Comparison of ENCODE assay signal across 9 mouse cellular contexts in genomic region chr2:30725186-30725585, GRCm38 (mm10).
DNase-seq lines count a peak whose midpoint lies in the region; ATAC-seq and TF ChIP-seq lines count a peak whose summit lies in the region.
"Had no signal": no experiment of that assay in that cellular context is flagged by ENCODE, and none has a peak within 500 bp of the region (broad histone marks: within the 10 kb centered on the region; RNA-seq: fewer than 3 reads in every experiment).

No protein-coding gene starts in this region.

- no peaks in the 10 kb centered on the region for H3K27me3 ChIP-seq in ES-Bruce4 (ENCODE audit: control insufficient read depth, insufficient read depth, low read length, poor library complexity, severe bottlenecking)
- no peaks in the 10 kb centered on the region for H3K27me3 ChIP-seq in hindbrain, embryonic 13.5 days
- H3K27me3 ChIP-seq in limb, embryonic 14.5 days (ENCODE audit: control insufficient read depth, insufficient read depth, low read length), result no peaks in the 10 kb centered on the region

- H3K27ac ChIP-seq in ES-Bruce4 (ENCODE audit: insufficient read depth, low read length), result no peak overlapping the region
- peak overlapping the region; percentile 100 for H3K27ac ChIP-seq in hindbrain, embryonic 13.5 days
- H3K27ac ChIP-seq in limb, embryonic 14.5 days (replicated peaks; ENCODE audit: low read depth, low read length), result 0 out of 2 replicates have a peak overlapping the region, but pooled peaks have one; percentile 33

- H3K4me2 ChIP-seq in hindbrain, embryonic 13.5 days, result peak overlapping the region; percentile 42
- H3K4me2 ChIP-seq in limb, embryonic 14.5 days (replicated peaks; ENCODE audit: low read depth, low read length, severe bottlenecking), result peak overlapping the region; percentile 28

- DNase-seq in adrenal gland, postnatal 14 days, result peak; percentile 64
- DNase-seq in adrenal gland, postnatal 4 days (ENCODE audit: low spot score in 2 of 2), result no peak
- DNase-seq in limb, embryonic 14.5 days (ENCODE audit: low spot score), result no peak
- DNase-seq in frontal cortex, postnatal 14 days (ENCODE audit: low spot score in 2 of 2), result no peak
- DNase-seq in right cerebral cortex, postnatal 25 days, result no peak
- no peak for DNase-seq in T-cell, adult 2 months (ENCODE audit: low spot score)

- no peak for ATAC-seq in hindbrain, embryonic 13.5 days (ENCODE audit: low FRiP score)
- no peak for ATAC-seq in limb, embryonic 14.5 days (ENCODE audit: low FRiP score, low read depth)

- H3K9me3 ChIP-seq in ES-Bruce4 (replicated peaks; ENCODE audit: control insufficient read depth, insufficient read depth, low read length, poor library complexity, severe bottlenecking), result no peaks in the 10 kb centered on the region
- H3K9me3 ChIP-seq in hindbrain, embryonic 13.5 days, result no peaks in the 10 kb centered on the region
- no peaks in the 10 kb centered on the region for H3K9me3 ChIP-seq in limb, embryonic 14.5 days (ENCODE audit: control insufficient read depth, low read length)

- H3K36me3 ChIP-seq in ES-Bruce4 (ENCODE audit: control insufficient read depth, insufficient read depth, low read length, poor library complexity, severe bottlenecking), result no peaks in the 10 kb centered on the region
- H3K36me3 ChIP-seq in hindbrain, embryonic 13.5 days, result no peaks in the 10 kb centered on the region
- no peaks in the 10 kb centered on the region for H3K36me3 ChIP-seq in limb, embryonic 14.5 days (ENCODE audit: control insufficient read depth, insufficient read depth, low read length)

- H3K4me1 ChIP-seq in ES-Bruce4 (ENCODE audit: control insufficient read depth, insufficient read depth, low read length), result peaks cover 14% of the 10 kb centered on the region
- peaks cover 64% of the 10 kb centered on the region for H3K4me1 ChIP-seq in hindbrain, embryonic 13.5 days (replicated peaks)
- H3K4me1 ChIP-seq in limb, embryonic 14.5 days (ENCODE audit: control insufficient read depth, insufficient read depth, low read length), result peaks cover 53% of the 10 kb centered on the region

- no peak overlapping the region for H3K4me3 ChIP-seq in ES-Bruce4 (ENCODE audit: low read depth, low read length)
- H3K4me3 ChIP-seq in hindbrain, embryonic 13.5 days, result no peak overlapping the region
- no peak overlapping the region; the same call in 1 of the 2 replicates for H3K4me3 ChIP-seq in limb, embryonic 14.5 days (replicated peaks; ENCODE audit: low read length)
- H3K4me3 ChIP-seq: myocyte had no signal

- TF ChIP-seq POLR2A in ES-Bruce4 (IDR thresholded peaks at IDR 0.05; ENCODE audit: insufficient read depth, low read length), result no peak
- TF ChIP-seq POLR2A in limb, embryonic 14.5 days (IDR thresholded peaks at IDR 0.05; ENCODE audit: borderline replicate concordance, extremely low read depth, insufficient read depth, insufficient read length), result no peak

- TF ChIP-seq EP300 in ES-Bruce4 (IDR thresholded peaks at IDR 0.05; ENCODE audit: insufficient read depth, low read depth, low read length), result no peak

- 32% methylated on average over 10 of the region's 10 CpGs for WGBS in hindbrain, embryonic 13.5 days
- WGBS in limb, embryonic 14.5 days, result 45% methylated on average over 10 of the region's 10 CpGs

- no peak for TF ChIP-seq CTCF in ES-Bruce4 (IDR thresholded peaks at IDR 0.05; ENCODE audit: low read depth, low read length)

- H3K9ac ChIP-seq in ES-Bruce4 (ENCODE audit: low read depth, poor library complexity, severe bottlenecking), result 0 out of 2 replicates have a peak overlapping the region, but pooled peaks have one; percentile 7
- H3K9ac ChIP-seq in hindbrain, embryonic 13.5 days, result peak overlapping the region; percentile 64; the same call in 1 of the 2 replicates
- H3K9ac ChIP-seq in limb, embryonic 14.5 days (ENCODE audit: low read depth, low read length, severe bottlenecking), result peak overlapping the region; percentile 43

Comparison
In these comparisons a context has a peak if more than half of its experiments do, and no peak if none do; other contexts are left out.
1. H3K9ac ChIP-seq: peak in every context shown above with its lines; median percentile 64 in hindbrain, embryonic 13.5 days; 43 in limb, embryonic 14.5 days; 7 in ES-Bruce4.